ENCODE assay signal across 8 mouse cellular contexts in the genomic region with DNA sequence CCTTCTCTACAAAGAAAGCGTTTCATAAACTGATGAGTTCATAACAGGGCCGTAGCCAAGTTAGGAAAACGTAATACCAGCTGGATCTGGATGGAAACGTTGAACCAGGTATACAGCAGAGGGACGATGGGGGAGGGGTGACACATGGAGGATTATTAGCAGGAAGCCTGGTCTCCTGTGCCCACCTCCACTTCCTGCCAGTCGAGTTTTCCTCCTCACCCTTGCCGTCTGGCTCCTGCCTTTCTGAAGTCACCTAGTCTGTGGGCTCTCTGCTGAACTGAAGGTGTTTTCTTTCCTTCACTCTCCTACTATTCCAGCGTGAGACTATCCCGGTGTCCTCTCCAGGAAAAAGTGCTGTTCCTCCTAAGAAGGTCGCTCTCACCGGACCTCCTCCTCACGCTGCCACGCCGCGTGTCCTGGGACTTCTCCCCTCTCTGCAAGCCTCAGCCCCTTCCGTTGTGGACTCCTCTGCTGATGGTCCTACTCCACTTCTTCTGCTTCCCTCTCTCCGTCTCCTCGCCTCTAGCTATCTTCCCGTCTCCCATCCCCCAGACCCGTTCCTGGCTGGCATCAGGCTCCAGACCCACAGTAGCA. TPM values are rescaled to one million over a fixed set of nuclear protein-coding genes. Genes with fewer than 3 reads are reported as not detected.
A peak's percentile ranks its signal among the peaks of the same experiment; 100 is the strongest.
DNase-seq lines count a peak whose midpoint lies in the region; ATAC-seq and TF ChIP-seq lines count a peak whose summit lies in the region.

No protein-coding gene starts in this region.

- no peaks in the 10 kb centered on the region for H3K9me3 ChIP-seq in intestine, embryonic 16.5 days (ENCODE audit: control insufficient read depth, low read length)

- H3K4me1 ChIP-seq in cerebellum, adult 2 months (ENCODE audit: control insufficient read depth, insufficient read depth, low read length): no peaks in the 10 kb centered on the region
- 0 out of 2 replicates have a peak, but pooled peaks cover 5% of the 10 kb centered on the region for H3K4me1 ChIP-seq in intestine, embryonic 16.5 days (ENCODE audit: control insufficient read depth, insufficient read depth, low read length)

- H3K36me3 ChIP-seq in intestine, embryonic 16.5 days (ENCODE audit: control insufficient read depth, insufficient read depth, low read length): no peaks in the 10 kb centered on the region

- H3K27ac ChIP-seq in cerebellum, adult 2 months (ENCODE audit: insufficient read depth, low read length): no peak overlapping the region
- H3K27ac ChIP-seq in intestine, embryonic 16.5 days (ENCODE audit: low read length): no peak overlapping the region

- no peaks in the 10 kb centered on the region for H3K27me3 ChIP-seq in cerebellum, adult 2 months (ENCODE audit: control insufficient read depth, insufficient read depth, low read length)
- H3K27me3 ChIP-seq in intestine, embryonic 16.5 days (replicated peaks; ENCODE audit: control insufficient read depth, insufficient read depth, low read length): no peaks in the 10 kb centered on the region

- no peak for DNase-seq in cerebellum, adult 2 months
- no peak for DNase-seq in cerebellum, postnatal 4 days (ENCODE audit: low spot score in 2 of 2)
- DNase-seq in thymus, postnatal 14 days: peak; percentile 51
- no peak for DNase-seq in thymus, postnatal 0 days (ENCODE audit: low spot score)
- peak; percentile 30 for DNase-seq in neural tube, embryonic 10.5 days (ENCODE audit: extremely low spot score, low spot score)
- no peak for DNase-seq in left cerebral cortex, postnatal 36 days (ENCODE audit: low spot score in 2 of 2)
- no peak for DNase-seq in layer of hippocampus, adult 11-12 months (ENCODE audit: low spot score)

- peak overlapping the region; percentile 58 for H3K4me2 ChIP-seq in intestine, embryonic 16.5 days (ENCODE audit: low read depth, low read length)

- peak; percentile 69 for ATAC-seq in intestine, embryonic 16.5 days

- TF ChIP-seq CTCF in cerebellum, adult 2 months (IDR thresholded peaks at IDR 0.05; ENCODE audit: borderline replicate concordance, insufficient read depth, low read depth, low read length): no peak

- H3K9ac ChIP-seq in intestine, embryonic 16.5 days (ENCODE audit: low read depth, low read length): peak overlapping the region; percentile 54

- H3K4me3 ChIP-seq in cerebellum, adult 2 months (replicated peaks; ENCODE audit: insufficient read depth, low read depth, low read length): peak overlapping the region; percentile 22
- H3K4me3 ChIP-seq in intestine, embryonic 16.5 days (ENCODE audit: low read length): peak overlapping the region; percentile 31

- 45% methylated on average over 20 of the region's 20 CpGs for WGBS in cerebellum, adult 2 months
- 32% methylated on average over 20 of the region's 20 CpGs for WGBS in intestine, embryonic 16.5 days

- intact Hi-C loops in left cerebral cortex, postnatal 36 days (cut with DNase I): loop anchor here (2.0 to 10.0 kb wide), 2 partner anchors 70 to 194 kb away; a partner anchor contains a TSS

- no peak for TF ChIP-seq POLR2A in cerebellum, adult 2 months (IDR thresholded peaks at IDR 0.05; ENCODE audit: borderline replicate concordance, insufficient read depth, low read length)

RNA-seq across cellular contexts. Expression of a gene that starts 12.3 kb away (rescaled TPM):
- polyA plus RNA-seq in cerebellum, adult 2 months (2012; rRNA removed): 148 and 159 TPM in 2 replicates
- polyA plus RNA-seq in thymus, postnatal 0 days (2015; fragmentation: Nextera tagmentation; extraction: Ambion mirVana): 89.0 and 97.5 TPM in 2 replicates
- polyA plus RNA-seq in intestine, embryonic 16.5 days (2015; fragmentation: Nextera tagmentation; extraction: Ambion mirVana): 72.0 and 73.2 TPM in 2 replicates
- total RNA-seq in left cerebral cortex, postnatal 36 days (2021): 100 to 1,000 TPM; 213 to 248 TPM

RNA-seq across cellular contexts. Expression of a gene that starts 35.7 kb away (rescaled TPM):
- 3.1 and 3.2 TPM in 2 replicates for polyA plus RNA-seq in cerebellum, adult 2 months (2012; rRNA removed)
- 7.0 and 7.5 TPM in 2 replicates for polyA plus RNA-seq in thymus, postnatal 0 days (2015; fragmentation: Nextera tagmentation; extraction: Ambion mirVana)
- polyA plus RNA-seq in intestine, embryonic 16.5 days (2015; fragmentation: Nextera tagmentation; extraction: Ambion mirVana): 3.5 and 3.7 TPM in 2 replicates
- 1 to 10 TPM; 1.8 to 2.9 TPM for total RNA-seq in left cerebral cortex, postnatal 36 days (2021)

Comparison
In these comparisons a context has a peak if more than half of its experiments do, and no peak if none do; other contexts are left out.
1. DNase-seq: peak in thymus, postnatal 14 days (single experiment) and neural tube, embryonic 10.5 days (single experiment); none in cerebellum, adult 2 months (0 of 2), cerebellum, postnatal 4 days (0 of 2), thymus, postnatal 0 days (single experiment), left cerebral cortex, postnatal 36 days (0 of 2) and layer of hippocampus, adult 11-12 months (single experiment).